Mouse (Mus musculus) bone marrow, adult 2 months (tissue): ENCODE measurements around the gene Pkp2.

Source experiments
- CTCF ChIP-seq: fragments of 200-500 bp; IDR thresholded peaks from 2 replicates; pipeline ENCODE4 v1.5.1; 2011; ENCODE audit warnings: low read length, control low read depth; ENCODE audit not compliant: control insufficient read depth, insufficient read depth
- POLR2A ChIP-seq: fragments of 200-500 bp; IDR thresholded peaks from 2 replicates; pipeline ENCODE4 v1.6.1; 2011; ENCODE audit warnings: low read depth, mild to moderate bottlenecking, control low read depth, low read length, borderline replicate concordance; ENCODE audit not compliant: control insufficient read depth

DNA sequence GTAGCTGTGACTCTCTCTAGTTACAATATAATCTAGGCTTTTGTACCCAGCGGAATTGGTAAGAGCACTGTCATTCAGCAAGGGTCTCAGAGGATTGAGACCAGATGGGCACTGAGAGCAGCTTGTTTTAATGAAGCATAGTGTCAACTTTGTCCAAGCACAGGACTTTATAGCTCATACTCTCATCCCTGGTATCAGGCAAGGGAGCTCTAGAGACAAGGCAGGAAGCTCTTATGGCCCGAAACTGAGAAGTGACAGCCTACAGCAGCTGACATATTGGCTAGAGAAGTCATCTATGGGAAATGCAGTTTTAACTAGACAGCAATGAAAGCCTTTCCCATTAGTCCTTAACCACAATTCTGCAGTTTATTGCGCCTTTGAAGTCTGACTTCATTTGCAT lies 59.9 kb downstream of the Pkp2 start:
- no peak for TF ChIP-seq CTCF
- no peak for TF ChIP-seq POLR2A
